Mouse (Mus musculus) hematopoietic stem cell, adult 5-6 weeks (primary cell): ENCODE measurements around the gene Ubap2. TPM values are rescaled to one million over a fixed set of nuclear protein-coding genes. Genes with fewer than 3 reads are reported as not detected.

Experiments used
- ATAC-seq, 2 experiments: fragments of 125-278 bp in 1 of 2; replicated peaks in 1 of 2; 2 replicates each; pipeline ENCODE4 v1.8.0; 2016 to 2017; ENCODE audit warnings: inconsistent platforms in 2 of 2, mild to moderate bottlenecking in 2 of 2, moderate number of reproducible peaks in 2 of 2, low read depth in 1 of 2, moderate TSS enrichment in 1 of 2; ENCODE audit not compliant: low FRiP score in 2 of 2, poor library complexity in 2 of 2, severe bottlenecking in 2 of 2, insufficient read depth in 1 of 2, low TSS enrichment in 1 of 2
- total RNA-seq: library from RNA; stranded (forward); fragments of 172-1452, 232-1000 nt; gene quantifications from 2 replicates; pipeline ENCODE4 v1.2.3, GENCODE M21; 2017

Ubap2 gene
- total RNA-seq: 21.9 and 30.1 TPM in 2 replicates

DNA sequence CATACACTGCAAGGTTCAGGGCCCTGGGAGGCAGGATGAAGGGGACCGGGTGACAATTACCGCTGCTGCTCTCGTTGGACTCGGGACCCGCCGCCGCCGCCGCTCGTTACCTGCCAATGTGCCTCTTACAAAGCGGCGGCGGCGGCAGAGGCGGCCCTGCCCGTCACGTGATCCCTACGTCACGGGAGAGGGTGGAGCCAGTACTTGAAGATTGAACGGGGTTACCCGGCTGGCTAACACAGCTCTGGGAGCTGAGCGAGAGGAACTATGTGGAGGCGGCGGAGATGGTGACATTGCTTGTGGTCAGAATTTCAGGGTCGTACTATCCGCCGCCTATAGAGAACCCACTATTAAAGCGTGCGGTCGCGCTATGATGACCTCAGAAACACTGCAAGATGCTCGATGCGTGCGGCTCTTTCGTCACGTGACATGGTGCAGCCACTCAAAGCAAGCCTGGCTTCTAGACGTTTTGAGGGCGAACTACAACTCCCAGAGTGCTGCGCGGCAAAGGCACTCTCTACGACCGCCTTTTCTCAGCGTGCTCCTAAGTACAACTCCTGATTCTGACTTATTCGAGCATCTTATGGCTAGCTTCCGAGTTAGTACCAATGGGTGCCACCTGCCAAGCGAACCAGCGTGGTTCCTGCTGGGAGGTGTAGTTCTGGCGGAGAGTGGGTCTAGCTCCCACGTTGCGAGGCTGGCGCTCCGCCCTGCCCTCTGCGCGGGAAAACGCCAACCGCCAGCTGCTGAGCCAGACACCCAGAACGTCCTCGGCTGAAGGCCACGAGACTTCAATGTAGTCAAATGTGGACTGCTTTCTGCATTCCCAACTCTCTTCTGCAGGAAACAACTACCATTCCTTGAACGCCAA is at the start of gene Ubap2:
Gene Ubap2 (minus strand): TSS at position 165 of the 871 bp plus-strand sequence.
- ATAC-seq: peak; percentile 91 to 94

DNA sequence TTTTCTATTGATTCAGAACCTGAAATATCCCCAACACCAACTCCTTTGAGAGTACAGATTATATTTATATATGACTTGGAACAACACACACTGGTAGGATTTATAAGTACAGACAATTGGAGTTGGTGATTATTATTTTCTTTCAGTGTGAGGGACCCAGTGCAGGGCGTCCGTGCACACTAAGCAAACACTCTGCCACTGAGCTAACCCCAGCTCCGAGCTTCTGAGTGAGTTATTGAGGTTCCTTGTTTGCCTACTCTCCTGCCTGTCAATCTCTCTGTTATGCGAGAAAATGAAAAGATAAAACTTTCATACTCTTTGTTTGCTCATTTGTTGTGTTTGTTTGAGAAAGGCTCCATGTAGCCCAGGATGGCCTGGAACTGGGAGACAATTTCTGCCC is 46.0 kb upstream of the Ubap2 start:
- no peak for ATAC-seq

DNA sequence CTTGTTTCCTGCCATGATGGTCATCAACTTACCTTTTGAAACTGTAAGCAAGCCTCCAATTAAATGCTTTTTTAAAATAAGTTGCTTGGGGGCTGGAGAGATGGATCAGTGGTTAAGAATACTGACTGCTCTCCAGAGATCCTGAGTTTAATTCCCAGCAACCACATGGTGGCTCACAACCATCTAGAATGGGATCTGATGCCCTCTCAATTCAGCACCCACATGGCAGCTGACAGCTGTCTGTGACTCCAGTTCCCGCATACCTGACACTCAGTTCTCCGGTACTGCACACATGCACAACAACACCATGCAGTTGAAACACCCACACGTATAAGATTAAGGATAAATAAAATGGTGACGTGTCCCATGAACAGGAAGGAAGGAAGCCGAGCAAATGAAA is 43.3 kb upstream of the Ubap2 start:
- no peak for ATAC-seq

DNA sequence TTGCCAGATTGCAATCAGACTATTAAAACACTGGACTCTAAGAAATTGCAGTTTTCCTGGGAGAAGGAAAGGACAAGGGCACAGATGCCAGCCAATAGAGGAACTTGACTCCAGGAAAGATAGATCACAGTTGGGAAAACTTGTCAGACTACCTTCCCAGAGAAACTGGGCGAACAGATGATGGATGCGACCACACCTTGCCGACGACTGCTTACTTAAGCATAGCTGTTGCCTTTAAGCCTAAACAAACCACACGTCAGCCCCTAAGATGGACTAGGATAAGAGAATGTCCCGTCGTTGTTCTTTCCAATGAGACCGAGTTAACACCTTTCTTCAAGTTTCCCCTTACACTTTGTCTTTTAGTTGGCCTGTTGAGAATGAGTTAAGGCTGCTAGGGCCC is 40.2 kb upstream of the Ubap2 start:
- no peak for ATAC-seq

DNA sequence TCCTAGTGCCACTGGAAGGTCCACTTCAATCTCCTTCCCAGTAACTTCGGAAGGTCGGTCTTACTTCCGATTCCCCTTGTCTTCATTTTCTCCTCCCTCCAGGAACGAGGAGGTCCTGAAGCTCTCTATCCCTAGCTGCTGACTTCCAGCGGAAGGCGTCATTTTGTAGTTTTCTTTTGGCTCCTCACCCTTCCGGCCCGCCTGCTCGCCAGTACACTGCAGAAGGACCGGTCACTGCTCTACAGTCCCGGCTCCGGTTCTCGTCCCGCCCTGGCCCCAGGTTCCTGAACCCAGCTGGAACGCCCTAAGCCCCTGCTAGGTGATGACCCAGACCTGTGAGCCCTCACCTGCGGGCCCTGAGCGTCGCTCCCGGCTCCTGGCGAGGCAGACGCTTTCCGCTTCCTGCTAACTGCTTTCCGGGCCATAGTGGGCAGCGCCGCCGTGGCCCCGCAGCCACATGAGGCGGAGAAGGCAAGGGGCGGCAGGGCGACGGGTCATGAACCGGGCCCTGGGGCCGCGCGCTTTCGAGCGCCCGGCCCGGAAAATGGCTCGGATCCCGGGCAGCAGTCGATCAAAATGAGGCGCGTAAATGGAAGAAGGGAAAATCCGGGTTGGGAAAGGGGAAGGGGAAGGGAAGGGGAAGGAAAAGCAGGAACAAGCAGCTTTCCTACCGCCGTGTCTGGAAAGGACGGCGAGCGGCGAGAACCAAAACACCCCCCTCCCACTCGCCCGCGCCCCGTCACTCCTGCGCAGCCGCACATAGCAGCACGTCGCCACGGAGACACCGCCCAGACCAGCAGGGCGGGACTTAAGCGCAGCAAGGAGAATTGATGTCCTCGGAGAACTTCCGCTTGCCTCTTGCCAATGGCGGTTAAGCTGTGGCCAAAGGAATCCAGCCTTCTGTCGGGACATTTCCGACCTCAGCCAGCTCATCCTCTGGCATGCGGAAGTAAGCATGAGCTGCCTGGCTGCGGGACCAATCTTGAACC is 39.5 kb upstream of the Ubap2 start, which contains the start of gene Dcaf12:
Gene Dcaf12 (minus strand): TSS at position 749 of the 989 bp plus-strand sequence.
- ATAC-seq: peak; percentile 92 to 94

DNA sequence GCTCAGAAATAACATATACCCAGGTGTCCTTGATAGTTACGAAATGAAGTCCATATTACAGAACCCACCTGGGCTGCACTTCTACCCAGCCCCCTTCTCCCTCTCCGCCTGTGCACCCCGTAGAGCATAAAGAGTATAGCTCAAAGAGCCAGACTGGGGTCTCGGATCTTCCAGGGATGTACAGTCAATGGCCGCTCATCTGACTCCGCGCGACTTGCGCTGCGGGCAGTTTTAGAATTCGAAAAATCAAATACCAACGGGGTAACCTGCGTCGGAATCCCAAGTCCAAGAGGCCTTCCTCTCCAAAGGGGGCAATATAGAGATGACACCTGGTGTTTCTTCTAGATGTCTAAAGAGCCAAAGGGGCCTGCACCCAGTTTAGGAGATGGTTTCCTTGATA is 38.8 kb upstream of the Ubap2 start:
- ATAC-seq: no peak

DNA sequence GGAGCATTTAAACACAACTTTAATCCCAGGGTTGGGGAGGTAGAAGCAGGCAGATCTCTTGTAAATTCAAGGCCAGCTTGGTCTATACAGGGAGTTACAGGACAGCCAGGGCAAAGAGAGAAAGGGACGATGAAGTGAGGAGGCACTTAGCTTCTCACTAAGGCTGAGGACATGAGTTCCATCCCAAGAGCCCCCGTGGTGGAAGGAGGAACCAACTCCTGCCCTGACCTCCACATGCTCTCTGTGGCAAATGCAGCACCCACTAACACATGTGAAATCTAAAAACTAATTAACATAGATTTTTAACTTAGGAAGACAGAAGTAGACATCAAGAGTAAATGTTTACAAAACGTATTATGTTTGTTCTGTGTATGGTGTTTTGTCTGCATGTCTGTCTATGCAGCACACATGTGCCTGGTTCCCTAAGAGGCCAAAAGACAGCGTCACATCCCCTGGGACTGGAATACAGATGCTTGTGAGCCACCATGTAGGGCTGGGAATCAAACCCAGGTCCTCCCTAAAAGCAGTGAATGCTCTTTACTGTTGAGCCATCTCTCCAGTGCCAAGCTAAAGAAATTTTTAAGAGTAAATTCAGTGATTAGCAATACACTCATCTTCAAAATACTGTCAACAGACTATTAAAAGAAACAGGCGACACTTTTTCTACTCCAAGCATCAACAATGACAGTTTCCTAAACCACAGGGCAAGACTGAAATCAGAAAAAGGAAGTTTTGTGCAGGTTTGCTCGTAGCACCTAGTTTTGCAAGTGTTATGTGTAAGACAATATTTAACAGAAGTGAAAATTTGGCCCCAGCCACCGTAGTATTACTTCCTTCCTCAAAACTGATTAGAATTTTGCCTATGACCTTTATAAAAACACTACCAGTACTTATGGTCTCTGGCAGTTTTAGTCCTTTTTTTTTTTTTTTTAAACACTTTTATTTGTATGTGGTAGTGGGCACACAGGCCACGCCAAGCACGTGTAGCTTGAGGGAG is 35.9 kb upstream of the Ubap2 start:
- peak; percentile 48 for ATAC-seq

DNA sequence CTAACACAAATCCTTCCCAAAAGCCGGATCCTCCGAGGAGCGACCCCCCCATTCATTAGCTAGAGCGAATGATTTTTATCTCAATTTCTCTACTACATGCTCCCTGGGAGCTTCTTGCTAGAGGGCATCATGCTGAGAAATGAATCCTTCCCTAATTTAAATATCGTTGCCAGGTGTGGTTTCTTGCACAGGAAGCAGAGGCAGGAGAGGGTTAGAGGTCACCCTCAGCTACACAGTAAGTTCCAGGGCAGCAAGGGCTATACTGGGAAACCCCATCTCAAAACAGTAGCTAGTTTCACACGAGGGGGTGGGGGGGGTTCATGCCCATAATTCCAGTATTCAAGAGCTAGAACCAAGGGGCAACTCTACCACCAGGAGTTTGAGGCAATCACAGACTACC is 32.5 kb upstream of the Ubap2 start:
- no peak for ATAC-seq

DNA sequence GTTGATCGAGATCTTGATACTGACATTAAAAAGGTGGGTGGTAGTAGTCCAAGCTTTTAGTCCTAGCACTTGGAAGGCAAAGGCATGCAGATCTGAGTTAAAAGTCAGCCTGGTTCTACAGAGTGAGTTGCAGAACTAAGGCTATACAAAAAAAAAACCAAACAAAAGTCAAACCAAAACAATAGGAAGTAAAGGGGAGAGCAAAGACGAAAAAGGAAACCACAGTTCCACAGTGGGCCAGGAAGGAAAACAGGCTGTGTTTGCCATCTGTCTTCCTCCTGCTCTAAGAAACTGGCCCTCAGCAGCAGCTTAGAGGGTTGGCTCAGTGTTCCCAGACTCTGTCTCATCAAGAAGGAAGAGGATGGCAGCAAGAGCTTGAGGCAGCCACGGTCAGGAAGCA is 29.4 kb upstream of the Ubap2 start:
- ATAC-seq: peak; percentile 80 to 86

DNA sequence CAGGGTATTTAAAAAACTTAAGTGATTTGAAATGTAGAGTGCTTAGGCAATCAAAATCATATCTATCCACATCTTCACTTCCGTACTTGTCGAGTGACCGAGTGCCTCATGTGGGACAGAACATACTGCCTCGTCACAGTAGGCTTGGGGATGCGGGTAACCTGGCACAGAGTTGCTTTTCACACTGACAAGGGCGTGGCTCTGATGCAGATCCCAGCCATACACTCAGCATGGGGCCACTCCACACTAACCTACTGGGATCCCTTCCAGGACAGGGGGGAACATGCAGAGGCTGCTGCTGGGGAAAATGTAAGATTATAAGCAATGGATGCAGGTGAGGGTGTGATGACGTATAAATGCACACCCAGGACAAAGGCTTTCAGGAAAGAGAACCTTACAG is 28.7 kb upstream of the Ubap2 start:
- ATAC-seq: no peak

DNA sequence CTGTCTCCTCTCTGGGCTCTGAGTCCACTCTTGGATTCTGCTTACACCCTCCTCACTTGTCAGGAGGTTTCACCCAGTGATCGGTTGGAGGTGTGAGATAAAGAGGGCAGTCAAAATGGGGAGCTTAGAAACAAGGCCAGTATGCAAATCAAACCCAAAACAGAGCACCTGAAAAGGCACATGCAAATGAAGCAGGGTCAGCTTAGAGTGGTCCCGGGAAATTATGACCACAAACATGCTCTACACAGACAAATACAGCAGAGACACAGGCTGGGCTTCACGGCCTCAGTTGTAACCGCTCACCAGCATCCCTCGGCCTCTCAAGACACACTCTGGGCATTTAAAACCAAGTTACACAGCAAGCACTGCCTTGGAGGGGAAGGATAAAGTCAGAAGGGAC is 24.0 kb upstream of the Ubap2 start:
- ATAC-seq: no peak

DNA sequence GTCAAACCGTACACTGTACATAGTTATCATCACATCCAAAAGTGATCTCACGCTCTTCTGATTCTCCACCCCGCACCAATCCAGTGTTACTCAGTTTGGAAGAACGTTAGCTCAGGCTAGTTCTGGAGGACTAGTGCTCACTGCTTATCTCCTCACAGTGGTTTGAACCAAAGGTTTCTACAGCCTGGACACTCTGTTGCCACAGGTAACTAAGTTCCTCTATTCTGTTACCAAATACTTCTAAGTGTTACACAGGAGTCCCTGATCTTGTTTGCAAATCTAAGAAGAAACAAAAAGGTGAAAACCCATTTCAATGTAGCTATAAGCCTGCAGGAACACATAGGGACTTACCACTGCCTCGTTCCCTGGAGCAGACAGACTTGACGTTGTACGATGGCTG is 21.0 kb upstream of the Ubap2 start:
- no peak; a peak in 1 of 4 replicates for ATAC-seq

DNA sequence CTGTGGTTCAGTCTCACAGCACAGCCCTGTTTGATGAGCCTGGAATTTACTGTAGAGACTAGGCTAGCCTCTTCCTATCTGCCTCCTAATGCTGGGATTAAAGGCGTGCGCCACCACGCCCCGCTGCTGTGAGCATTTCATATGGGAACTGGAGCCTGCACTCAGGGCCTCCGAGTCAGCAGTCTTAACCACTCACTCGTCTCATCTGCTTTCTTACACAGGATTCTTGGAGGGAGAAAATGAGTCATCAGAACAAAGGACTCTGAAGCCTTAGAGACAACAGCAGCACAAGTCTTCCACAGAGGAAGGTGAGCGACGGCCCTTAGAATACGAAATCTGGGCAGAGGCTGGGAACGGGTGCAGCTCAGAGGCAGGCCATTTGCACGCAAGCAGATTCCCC is 20.6 kb upstream of the Ubap2 start:
- ATAC-seq: no peak

DNA sequence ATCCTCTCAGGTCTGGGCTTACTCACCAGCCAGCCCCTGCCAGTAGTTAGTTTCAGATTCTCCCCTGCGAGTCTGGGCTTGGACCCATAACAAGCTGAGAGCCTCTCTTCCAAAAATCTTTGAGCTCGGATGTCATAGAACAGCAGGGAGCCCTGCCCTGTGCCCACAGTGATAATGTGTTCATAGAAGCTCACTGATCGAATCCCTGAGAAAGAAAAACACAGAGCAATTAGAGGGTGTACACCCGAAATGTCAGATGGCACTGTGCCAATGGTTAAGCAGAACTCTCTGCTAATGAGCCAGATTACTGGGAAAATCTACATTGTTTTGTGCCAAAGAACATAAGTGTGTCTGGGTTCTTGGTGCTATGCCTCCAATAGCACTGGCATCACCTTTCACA is 19.0 kb upstream of the Ubap2 start:
- no peak for ATAC-seq

DNA sequence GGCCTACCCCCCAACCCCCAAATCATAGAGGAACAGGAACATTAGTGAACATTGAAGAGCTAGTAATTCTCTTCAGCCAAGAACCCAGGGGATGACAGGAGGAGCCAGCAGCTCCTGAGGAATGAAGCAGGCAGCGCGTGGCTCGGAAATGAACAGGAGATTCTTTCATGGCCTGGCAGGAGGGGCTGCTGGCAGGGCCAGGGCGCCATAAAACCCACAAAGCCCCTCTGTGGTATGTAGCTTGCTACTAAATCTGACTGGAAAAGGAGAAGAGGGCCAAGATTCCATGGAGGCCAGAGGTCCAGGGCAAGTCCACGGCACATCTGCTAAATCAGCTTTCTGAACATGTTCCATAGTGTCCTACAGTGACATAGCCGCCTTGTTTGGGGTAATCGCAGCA is 14.9 kb upstream of the Ubap2 start:
- no peak for ATAC-seq

DNA sequence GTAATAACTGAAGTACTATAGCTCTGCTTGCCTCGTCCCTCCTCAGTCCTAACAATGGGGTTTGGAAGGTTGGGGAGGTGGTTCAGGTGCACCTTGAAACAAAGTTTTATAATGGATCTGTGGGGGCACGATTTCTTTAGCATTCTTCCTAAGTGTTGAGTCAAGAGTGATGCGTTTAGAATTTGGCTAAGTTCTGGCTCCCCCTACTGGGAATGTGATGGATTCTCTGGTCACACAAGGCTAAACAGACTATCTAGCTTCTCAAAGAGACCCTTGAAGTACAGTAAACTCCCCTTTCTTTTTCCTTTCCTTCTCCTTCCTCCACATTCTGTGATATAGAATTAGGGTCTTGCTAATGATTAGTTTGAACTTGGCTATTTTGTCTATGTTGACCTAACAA is 11.5 kb upstream of the Ubap2 start:
- peak; percentile 56 to 75; a peak in 3 of 4 replicates for ATAC-seq

DNA sequence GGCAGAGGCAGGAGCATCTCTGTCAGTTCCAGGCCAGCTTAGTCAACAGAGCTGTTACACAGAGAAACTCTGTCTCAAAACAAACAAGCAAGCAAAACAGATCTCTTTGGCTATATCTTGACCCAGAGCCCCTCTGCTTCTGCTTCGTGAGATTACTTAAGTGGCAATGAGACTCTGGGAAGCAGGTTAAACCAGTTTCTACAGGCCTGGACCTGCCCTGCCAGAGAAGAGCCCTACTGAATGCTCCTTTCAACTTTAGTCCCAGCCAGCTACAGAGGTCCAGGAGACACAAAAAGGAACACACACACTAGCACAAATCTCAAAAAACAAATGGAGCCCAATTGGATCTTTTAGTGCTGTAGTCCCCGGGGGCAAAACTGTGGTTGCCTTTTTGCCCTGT is 9.1 kb upstream of the Ubap2 start:
- ATAC-seq: no peak
